Mouse (Mus musculus) cerebellum, postnatal 4 days (tissue): ENCODE data around the gene Rbm47.
A peak's percentile ranks its signal among the peaks of the same experiment; 100 is the strongest.

Experiments
- DNase-seq, 2 experiments: peaks; one replicate each; pipeline ENCODE4 v3.0.0; 2022; ENCODE audit warnings: low spot score in 2 of 2, mixed read lengths in 1 of 2

Rbm47 gene

GRCm38 (mm10) chr5:66086304-66086703 is 86.6 kb downstream of the Rbm47 start:
- no peak for DNase-seq

GRCm38 (mm10) chr5:66085478-66085877 is 87.4 kb downstream of the Rbm47 start:
- no peak for DNase-seq

- no peak for DNase-seq
These were observed 88.4 kb downstream of the Rbm47 start for GRCm38 (mm10) chr5:66084541-66084940.

GRCm38 (mm10) chr5:66083350-66083749 is 89.6 kb downstream of the Rbm47 start:
- peak; percentile 35 to 55 for DNase-seq

GRCm38 (mm10) chr5:66082229-66082572 is 90.7 kb downstream of the Rbm47 start:
- DNase-seq: no peak

- no peak for DNase-seq
These were observed 91.3 kb downstream of the Rbm47 start for GRCm38 (mm10) chr5:66081443-66082228.

- no peak for DNase-seq
These were observed 92.2 kb downstream of the Rbm47 start for GRCm38 (mm10) chr5:66080529-66081220.

- no peak for DNase-seq
These were observed 93.3 kb downstream of the Rbm47 start for GRCm38 (mm10) chr5:66079358-66080179.

- DNase-seq: no peak
These were observed 94.4 kb downstream of the Rbm47 start for GRCm38 (mm10) chr5:66078491-66079012.

GRCm38 (mm10) chr5:66077416-66077815 is 95.5 kb downstream of the Rbm47 start:
- DNase-seq: no peak

GRCm38 (mm10) chr5:66076685-66077301 is 96.1 kb downstream of the Rbm47 start:
- no peak for DNase-seq

GRCm38 (mm10) chr5:66075906-66076305 is 97.0 kb downstream of the Rbm47 start:
- no peak for DNase-seq

- no peak for DNase-seq
These were observed 97.9 kb downstream of the Rbm47 start for GRCm38 (mm10) chr5:66075032-66075488.

- DNase-seq: no peak
These were observed 98.7 kb downstream of the Rbm47 start for GRCm38 (mm10) chr5:66074235-66074634.

GRCm38 (mm10) chr5:66073604-66074164 is 99.2 kb downstream of the Rbm47 start:
- DNase-seq: no peak

- DNase-seq: no peak
These were observed 101.2 kb downstream of the Rbm47 start for GRCm38 (mm10) chr5:66071722-66072121.

GRCm38 (mm10) chr5:66070350-66070749 is 102.6 kb downstream of the Rbm47 start:
- DNase-seq: no peak

- DNase-seq: no peak
These were observed 103.3 kb downstream of the Rbm47 start for GRCm38 (mm10) chr5:66069470-66070144.

GRCm38 (mm10) chr5:66069133-66069469 is 103.8 kb downstream of the Rbm47 start:
- DNase-seq: no peak

GRCm38 (mm10) chr5:66068068-66068920 is 104.6 kb downstream of the Rbm47 start:
- no peak for DNase-seq
